Comparison of ENCODE assay signal across 10 mouse cellular contexts in genomic region chr9:115760496-115760895, GRCm38 (mm10).
DNase-seq lines count a peak whose midpoint lies in the region; ATAC-seq and TF ChIP-seq lines count a peak whose summit lies in the region.
"Had no signal": no experiment of that assay in that cellular context is flagged by ENCODE, and none has a peak within 500 bp of the region (broad histone marks: within the 10 kb centered on the region; RNA-seq: fewer than 3 reads in every experiment).

No protein-coding gene starts in this region.

- H3K9ac ChIP-seq in hindbrain, embryonic 11.5 days (ENCODE audit: low read depth, low read length), result no peak overlapping the region
- peak overlapping the region; percentile 29; the same call in 1 of the 2 replicates for H3K9ac ChIP-seq in heart, embryonic 16.5 days (ENCODE audit: low read length)
- H3K9ac ChIP-seq in midbrain, embryonic 11.5 days (ENCODE audit: low read length), result no peak overlapping the region
- H3K9ac ChIP-seq: limb, embryonic 13.5 days had no signal

- no peaks in the 10 kb centered on the region for H3K36me3 ChIP-seq in hindbrain, embryonic 10.5 days
- no peaks in the 10 kb centered on the region for H3K36me3 ChIP-seq in hindbrain, embryonic 11.5 days (ENCODE audit: control insufficient read depth, insufficient read depth, low read length)
- no peaks in the 10 kb centered on the region for H3K36me3 ChIP-seq in heart, embryonic 16.5 days (ENCODE audit: control insufficient read depth, insufficient read depth)
- H3K36me3 ChIP-seq in limb, embryonic 10.5 days, result no peaks in the 10 kb centered on the region
- no peaks in the 10 kb centered on the region for H3K36me3 ChIP-seq in midbrain, embryonic 11.5 days (ENCODE audit: control insufficient read depth, insufficient read depth, low read length)
- H3K36me3 ChIP-seq: limb, embryonic 13.5 days had no signal

- H3K4me2 ChIP-seq in hindbrain, embryonic 11.5 days (replicated peaks; ENCODE audit: low read depth, low read length), result no peak overlapping the region
- peak overlapping the region; percentile 28; the same call in 1 of the 2 replicates for H3K4me2 ChIP-seq in heart, embryonic 16.5 days (ENCODE audit: low read depth, low read length)
- no peak overlapping the region for H3K4me2 ChIP-seq in midbrain, embryonic 11.5 days
- H3K4me2 ChIP-seq: limb, embryonic 13.5 days had no signal

- no peak for TF ChIP-seq CTCF in layer of hippocampus, adult 2 months (conservative IDR thresholded peaks at IDR 0.05)

- no peaks in the 10 kb centered on the region for H3K27me3 ChIP-seq in hindbrain, embryonic 10.5 days (ENCODE audit: insufficient read depth, poor library complexity, severe bottlenecking)
- H3K27me3 ChIP-seq in hindbrain, embryonic 11.5 days (ENCODE audit: control insufficient read depth, insufficient read depth, low read length), result no peaks in the 10 kb centered on the region
- no peaks in the 10 kb centered on the region for H3K27me3 ChIP-seq in heart, embryonic 16.5 days (ENCODE audit: control insufficient read depth, insufficient read depth, low read length)
- H3K27me3 ChIP-seq in limb, embryonic 10.5 days (ENCODE audit: low read depth, poor library complexity, severe bottlenecking), result no peaks in the 10 kb centered on the region
- H3K27me3 ChIP-seq in midbrain, embryonic 11.5 days (ENCODE audit: control insufficient read depth, insufficient read depth, low read length), result no peaks in the 10 kb centered on the region
- H3K27me3 ChIP-seq: limb, embryonic 13.5 days had no signal

- H3K4me3 ChIP-seq in hindbrain, embryonic 10.5 days, result no peak overlapping the region
- no peak overlapping the region for H3K4me3 ChIP-seq in hindbrain, embryonic 11.5 days (ENCODE audit: low read depth, low read length)
- H3K4me3 ChIP-seq in heart, embryonic 16.5 days (ENCODE audit: low read length), result no peak overlapping the region
- H3K4me3 ChIP-seq in limb, embryonic 10.5 days, result no peak overlapping the region
- no peak overlapping the region for H3K4me3 ChIP-seq in midbrain, embryonic 11.5 days (ENCODE audit: low read depth, low read length)
- H3K4me3 ChIP-seq in layer of hippocampus, adult 2 months, result no peak overlapping the region
- H3K4me3 ChIP-seq: limb, embryonic 13.5 days had no signal

- ATAC-seq in hindbrain, embryonic 11.5 days (ENCODE audit: low FRiP score), result no peak
- peak; percentile 64 for ATAC-seq in heart, embryonic 16.5 days (replicated peaks; ENCODE audit: extremely low read depth, insufficient read depth, low FRiP score)
- peak; percentile 87 for ATAC-seq in megakaryocyte progenitor cell, adult 5-6 weeks (replicated peaks; ENCODE audit: poor library complexity)
- ATAC-seq in midbrain, embryonic 11.5 days (ENCODE audit: low FRiP score), result no peak

- H3K9me3 ChIP-seq in hindbrain, embryonic 10.5 days, result no peaks in the 10 kb centered on the region
- H3K9me3 ChIP-seq in hindbrain, embryonic 11.5 days (ENCODE audit: control insufficient read depth, low read length), result no peaks in the 10 kb centered on the region
- 0 out of 2 replicates have a peak, but pooled peaks cover 4% of the 10 kb centered on the region for H3K9me3 ChIP-seq in heart, embryonic 16.5 days (replicated peaks; ENCODE audit: control insufficient read depth, low read length)
- H3K9me3 ChIP-seq in limb, embryonic 10.5 days (replicated peaks), result no peaks in the 10 kb centered on the region
- no peaks in the 10 kb centered on the region; the same call in 1 of the 2 replicates for H3K9me3 ChIP-seq in midbrain, embryonic 11.5 days (ENCODE audit: control insufficient read depth, low read length)
- H3K9me3 ChIP-seq: limb, embryonic 13.5 days had no signal

- peak; percentile 20 for DNase-seq in hindbrain, embryonic 10.5 days (ENCODE audit: low spot score)
- no peak for DNase-seq in hindbrain, embryonic 11.5 days (ENCODE audit: low spot score)
- no peak for DNase-seq in limb, embryonic 10.5 days (ENCODE audit: low spot score)
- DNase-seq in midbrain, embryonic 11.5 days (ENCODE audit: low spot score, missing footprints), result no peak
- DNase-seq in layer of hippocampus, adult 2 months (ENCODE audit: low spot score in 2 of 2), result no peak
- no peak for DNase-seq in left cerebral cortex, adult 9 months (ENCODE audit: low spot score in 2 of 2)
- DNase-seq: cerebellum, adult 11-12 months had no signal

- WGBS in hindbrain, embryonic 10.5 days, result 33% methylated on average over 2 of the region's 2 CpGs
- 40% methylated on average over 2 of the region's 2 CpGs for WGBS in hindbrain, embryonic 11.5 days
- 11% methylated on average over 2 of the region's 2 CpGs for WGBS in heart, embryonic 16.5 days
- WGBS in limb, embryonic 10.5 days, result 53% methylated on average over 2 of the region's 2 CpGs
- WGBS in midbrain, embryonic 11.5 days, result 49% methylated on average over 2 of the region's 2 CpGs

- H3K27ac ChIP-seq in hindbrain, embryonic 10.5 days, result peak overlapping the region; percentile 64
- H3K27ac ChIP-seq in hindbrain, embryonic 11.5 days (ENCODE audit: low read depth, low read length), result no peak overlapping the region
- peak overlapping the region; percentile 24 for H3K27ac ChIP-seq in heart, embryonic 16.5 days (ENCODE audit: low read length)
- 0 out of 2 replicates have a peak overlapping the region, but pooled peaks have one; percentile 36 for H3K27ac ChIP-seq in limb, embryonic 10.5 days
- no peak overlapping the region for H3K27ac ChIP-seq in midbrain, embryonic 11.5 days (ENCODE audit: low read depth, low read length)
- H3K27ac ChIP-seq in layer of hippocampus, adult 2 months, result no peak overlapping the region
- H3K27ac ChIP-seq: limb, embryonic 13.5 days had no signal

- peaks cover 17% of the 10 kb centered on the region for H3K4me1 ChIP-seq in hindbrain, embryonic 10.5 days (replicated peaks)
- no peaks in the 10 kb centered on the region for H3K4me1 ChIP-seq in hindbrain, embryonic 11.5 days (replicated peaks; ENCODE audit: control insufficient read depth, insufficient read depth, low read length)
- H3K4me1 ChIP-seq in heart, embryonic 16.5 days (ENCODE audit: control insufficient read depth, insufficient read depth, low read length), result peaks cover 23% of the 10 kb centered on the region
- H3K4me1 ChIP-seq in limb, embryonic 10.5 days, result no peaks in the 10 kb centered on the region
- H3K4me1 ChIP-seq in midbrain, embryonic 11.5 days (ENCODE audit: control insufficient read depth, insufficient read depth, low read length), result no peaks in the 10 kb centered on the region

Comparison
In these comparisons a context has a peak if more than half of its experiments do, and no peak if none do; other contexts are left out.
1. H3K27ac ChIP-seq: peak in hindbrain, embryonic 10.5 days (single experiment), heart, embryonic 16.5 days (single experiment) and limb, embryonic 10.5 days (single experiment); none in hindbrain, embryonic 11.5 days (single experiment), midbrain, embryonic 11.5 days (single experiment) and layer of hippocampus, adult 2 months (single experiment).
2. ATAC-seq: peak in heart, embryonic 16.5 days (single experiment) and megakaryocyte progenitor cell, adult 5-6 weeks (single experiment); none in hindbrain, embryonic 11.5 days (single experiment) and midbrain, embryonic 11.5 days (single experiment).